Mouse (Mus musculus): ENCODE results near the gene Fat3.

Fat3 gene

DNA sequence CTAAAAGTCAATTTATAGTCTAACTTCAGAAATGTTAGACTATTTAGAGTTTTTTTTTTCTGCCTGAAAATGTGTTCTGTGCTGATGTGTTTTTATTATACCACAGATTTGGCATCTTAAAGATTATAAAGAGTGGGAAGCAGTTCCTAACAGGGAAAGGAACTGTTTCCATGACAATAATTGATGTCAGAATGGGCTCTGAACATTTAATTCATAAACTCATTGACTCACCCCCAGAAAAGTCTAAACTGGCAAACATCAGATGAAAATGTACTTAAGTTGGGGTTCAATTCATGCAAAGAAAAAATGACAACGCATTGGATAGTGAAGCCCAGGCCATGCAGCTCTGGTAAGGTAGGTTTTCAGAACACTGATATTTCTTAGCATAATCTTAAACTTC is 193.3 kb downstream of the Fat3 start:
- no peak for DNase-seq

DNA sequence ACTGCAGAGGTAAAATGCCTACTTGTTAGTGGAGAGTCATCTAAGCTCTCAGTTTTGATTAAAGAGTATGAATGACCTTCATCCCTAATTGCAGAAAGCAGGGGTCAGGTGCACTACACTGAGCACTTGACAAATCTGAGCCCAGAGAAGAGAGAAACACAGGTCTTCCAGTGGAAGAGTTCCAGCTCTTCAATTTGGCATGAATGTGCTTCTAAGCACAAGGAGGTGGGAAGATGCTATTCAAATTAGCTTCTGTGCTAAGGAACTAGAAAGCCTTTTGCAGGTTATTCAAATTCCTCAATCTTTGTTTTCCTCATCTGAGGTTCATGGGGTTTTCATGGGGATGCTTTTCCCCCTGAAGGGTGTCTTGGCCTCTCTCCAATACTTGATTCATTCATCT is 194.9 kb downstream of the Fat3 start:
- DNase-seq = no peak

DNA sequence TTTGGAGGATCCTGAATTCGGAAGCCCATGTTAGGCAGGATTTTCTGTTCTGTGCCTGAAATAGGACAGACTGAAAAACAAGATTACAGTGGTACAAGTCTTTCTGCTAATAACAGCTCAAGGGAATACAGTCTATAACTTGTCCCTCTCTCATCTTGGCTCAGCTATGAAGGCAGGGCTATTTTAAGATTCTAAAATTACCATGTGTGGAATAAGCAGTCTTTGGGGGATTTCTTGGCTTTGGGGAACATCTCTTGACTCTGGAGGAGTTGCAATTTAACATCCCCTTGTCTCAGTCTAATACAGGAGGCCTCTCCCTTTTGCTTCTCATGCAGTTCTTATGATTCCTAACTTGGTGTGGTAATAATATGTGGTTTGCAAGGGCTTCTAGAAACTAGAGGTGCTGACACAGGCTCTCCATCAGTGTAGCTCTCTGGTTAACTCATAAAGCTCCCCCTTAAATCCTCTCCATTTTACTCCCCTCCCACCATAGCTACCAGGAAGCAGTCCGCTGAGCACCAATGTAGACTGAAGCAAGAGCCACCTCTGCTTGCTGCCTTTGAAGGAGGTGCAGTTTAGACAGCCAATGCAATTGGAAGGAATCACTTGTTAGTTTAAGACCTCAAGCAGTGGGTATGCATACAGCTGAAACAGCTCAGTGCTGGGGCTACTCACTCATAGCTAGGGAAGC is 195.5 kb downstream of the Fat3 start:
- DNase-seq = no peak

DNA sequence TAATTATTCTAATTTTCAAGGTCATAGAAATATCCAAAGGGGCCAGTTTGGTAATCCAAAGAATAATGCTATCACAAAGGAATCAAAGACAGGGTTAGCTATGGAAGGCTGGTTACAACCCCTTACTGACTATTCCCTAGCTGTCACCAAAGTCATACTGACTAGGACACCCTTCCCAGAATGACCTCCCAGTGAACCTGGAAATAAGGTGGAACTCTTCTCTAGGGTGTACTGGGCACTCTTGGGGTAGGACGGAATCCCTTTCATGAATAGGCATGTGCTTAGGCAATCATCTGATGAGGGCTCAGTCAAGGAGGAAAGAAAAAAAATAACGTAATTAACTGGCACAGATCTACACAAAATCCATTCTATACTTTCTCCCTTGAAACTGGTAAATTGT is 196.1 kb downstream of the Fat3 start:
- DNase-seq = no peak

DNA sequence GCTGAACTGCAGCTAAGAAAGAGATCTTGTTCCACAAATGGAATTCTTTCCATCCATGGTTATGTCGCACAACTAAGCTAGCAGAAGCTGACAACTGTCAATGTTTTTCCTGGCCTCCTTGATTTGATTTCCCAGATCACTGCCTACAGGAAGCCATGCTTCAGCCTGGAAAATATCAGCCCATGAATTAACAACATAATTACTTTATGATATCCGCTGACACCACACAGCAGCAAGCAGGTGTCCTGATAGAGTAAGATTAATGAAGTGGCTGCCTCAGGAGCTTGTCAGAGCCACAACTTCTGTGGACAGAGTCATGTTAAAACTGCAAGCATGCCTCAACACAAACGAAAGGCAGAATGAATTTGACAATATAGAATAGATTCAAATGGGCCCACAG is 198.6 kb downstream of the Fat3 start:
- DNase-seq = no peak

DNA sequence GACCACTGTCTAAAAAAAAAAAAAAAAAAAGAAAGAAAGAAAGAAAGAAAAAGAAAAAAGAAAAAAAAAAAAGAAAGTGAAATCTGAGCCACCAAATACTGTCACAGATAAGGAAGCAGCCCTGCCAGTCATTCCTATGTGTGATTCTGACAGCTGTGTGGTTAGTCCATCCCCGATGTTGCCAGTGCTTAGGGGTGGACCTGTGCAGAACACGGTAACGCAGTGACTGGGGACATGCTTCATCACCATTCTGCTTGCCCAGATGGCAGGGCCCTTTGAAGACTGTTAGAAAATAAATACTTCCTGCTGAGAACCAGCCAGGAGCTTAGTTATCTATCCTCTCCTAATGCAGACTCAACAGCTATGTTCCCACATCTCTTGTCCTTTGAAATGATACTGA is 203.2 kb downstream of the Fat3 start:
- no peak for DNase-seq

DNA sequence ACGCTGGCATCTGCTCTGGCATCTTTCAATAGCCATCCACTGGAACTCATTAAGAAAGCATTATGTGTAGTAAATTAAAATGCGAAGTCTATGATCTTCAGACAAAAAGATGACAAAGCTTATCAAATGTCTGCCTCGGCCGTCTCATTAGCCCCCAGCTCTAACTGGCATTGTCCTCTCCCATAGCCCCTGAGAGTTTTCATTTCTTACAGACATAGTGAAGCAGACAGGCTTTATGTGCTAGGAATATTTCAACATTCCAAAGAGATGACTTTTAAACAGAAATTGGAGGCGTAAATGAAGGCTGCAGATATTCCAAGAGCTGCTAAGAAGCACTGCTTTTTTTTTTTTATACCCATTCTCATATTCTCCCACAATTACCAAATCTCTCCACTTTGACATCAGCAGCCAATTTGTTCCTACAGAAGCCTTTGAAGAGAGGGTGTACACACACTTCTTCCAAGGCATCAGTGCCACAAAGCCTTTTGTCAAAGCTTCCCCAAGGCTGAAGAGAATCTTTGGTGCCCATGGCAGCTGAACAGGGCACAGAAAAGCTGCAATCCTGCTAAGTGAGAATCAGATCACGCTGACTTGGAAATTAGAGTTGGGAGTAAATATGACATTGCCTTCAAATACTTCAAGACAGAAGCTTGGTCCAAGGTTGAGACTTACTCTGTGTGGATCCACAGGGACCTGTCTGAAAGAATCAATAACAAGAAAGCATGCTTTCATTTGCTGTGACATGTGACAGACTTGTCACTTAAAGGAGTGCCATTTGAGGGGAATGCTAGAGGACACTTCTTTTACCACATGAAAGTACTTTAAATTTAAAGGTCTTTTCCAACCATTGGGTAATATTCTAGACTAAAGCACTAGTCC is 206.9 kb downstream of the Fat3 start:
- no peak for DNase-seq

DNA sequence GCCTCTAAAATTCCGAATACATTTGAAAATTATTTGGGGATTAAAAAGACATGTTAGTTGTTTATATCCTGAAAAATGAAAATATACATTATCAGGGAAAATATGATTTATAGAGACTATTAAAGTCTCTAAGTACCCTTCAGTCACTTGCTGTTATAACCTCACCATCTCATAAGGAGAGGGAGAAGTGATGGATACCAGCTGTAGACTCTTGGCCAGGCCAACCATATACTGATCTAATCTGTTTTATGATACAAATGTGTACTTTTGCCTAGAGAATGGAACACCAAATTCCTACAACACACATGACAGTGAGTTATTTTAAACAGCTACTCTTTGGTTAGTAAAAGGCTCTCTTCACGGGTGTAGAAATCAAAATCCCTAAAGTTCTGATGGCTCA is 208.6 kb downstream of the Fat3 start:
- DNase-seq = no peak

DNA sequence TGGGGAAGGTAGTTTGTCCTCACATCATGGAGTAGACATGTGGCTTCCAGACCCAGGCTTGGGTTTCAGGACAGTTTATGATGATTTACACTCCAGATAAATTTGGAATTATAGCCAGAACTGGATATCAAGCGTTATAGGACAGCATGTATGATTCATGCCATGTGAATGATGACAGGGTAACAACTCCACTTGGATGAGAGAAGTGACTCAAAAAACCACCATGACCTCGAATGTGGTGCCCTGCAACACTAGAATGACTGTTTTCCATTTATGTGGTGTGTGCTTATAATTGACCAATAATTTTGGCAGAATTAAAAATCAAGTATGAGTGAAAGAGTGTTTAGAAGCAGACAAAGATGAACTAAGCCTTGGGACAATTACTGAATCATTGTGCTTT is 210.2 kb downstream of the Fat3 start:
- DNase-seq = no peak

DNA sequence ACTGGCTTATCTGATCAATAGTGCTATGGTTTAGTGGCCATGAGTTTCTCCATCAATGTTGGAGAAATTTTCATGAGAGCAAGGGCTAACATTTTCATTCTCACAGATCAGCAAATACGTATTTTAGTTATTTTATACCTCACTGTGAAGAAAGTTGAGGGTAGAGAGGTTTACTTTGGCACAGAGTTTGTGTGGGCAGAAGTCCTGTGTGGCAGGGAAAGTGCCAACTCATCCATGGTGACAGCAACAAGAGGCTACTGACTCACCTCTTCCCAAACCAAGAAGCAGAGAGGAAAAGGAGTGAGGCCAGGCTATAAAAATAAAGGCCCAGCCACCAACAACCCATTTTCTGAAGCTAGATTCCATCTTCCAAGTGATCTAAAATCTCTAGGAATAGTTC is 218.1 kb downstream of the Fat3 start:
- DNase-seq = no peak

DNA sequence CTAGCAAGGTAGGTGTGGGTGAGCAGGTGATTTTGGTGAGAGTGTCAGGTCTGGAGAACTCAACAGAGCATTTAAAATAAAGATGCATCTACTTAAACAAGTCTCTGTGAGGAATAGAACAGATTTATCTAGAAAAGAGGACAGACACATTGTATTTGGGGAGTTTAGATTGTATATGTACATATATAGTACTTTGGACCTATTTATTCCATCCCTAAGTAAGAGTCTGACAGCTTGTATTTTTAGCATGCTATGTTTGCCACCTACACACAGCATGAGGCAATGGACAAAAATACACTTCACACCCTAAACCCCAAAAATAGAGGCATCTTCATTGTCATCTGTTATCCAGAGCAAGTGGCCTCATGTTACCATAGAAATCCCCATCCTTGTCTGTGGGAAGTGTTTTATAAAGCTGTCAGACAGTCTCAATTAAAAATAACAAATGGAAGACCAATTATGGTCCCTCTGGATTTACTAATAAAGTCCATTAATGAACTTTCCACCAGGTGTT is 218.7 kb downstream of the Fat3 start:
- no peak for DNase-seq

DNA sequence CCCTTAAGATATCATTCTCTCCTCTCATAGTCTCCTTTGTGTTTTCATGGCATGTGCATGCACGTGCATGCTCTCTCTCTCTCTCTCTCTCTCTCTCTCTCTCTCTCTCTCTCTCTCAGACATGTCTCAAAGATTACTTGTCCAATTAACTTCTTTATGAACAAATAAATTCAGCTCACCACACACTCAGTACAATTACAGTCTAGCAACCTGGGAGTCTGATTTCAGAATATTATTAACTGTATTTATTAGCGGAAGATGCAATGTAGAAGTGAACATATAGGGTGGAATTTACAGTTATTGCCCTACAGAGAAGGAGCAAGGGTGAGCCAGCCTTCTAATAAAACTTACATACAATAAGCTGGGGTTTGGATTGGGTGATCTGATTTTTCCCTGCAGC is 225.5 kb downstream of the Fat3 start:
- no peak for DNase-seq

DNA sequence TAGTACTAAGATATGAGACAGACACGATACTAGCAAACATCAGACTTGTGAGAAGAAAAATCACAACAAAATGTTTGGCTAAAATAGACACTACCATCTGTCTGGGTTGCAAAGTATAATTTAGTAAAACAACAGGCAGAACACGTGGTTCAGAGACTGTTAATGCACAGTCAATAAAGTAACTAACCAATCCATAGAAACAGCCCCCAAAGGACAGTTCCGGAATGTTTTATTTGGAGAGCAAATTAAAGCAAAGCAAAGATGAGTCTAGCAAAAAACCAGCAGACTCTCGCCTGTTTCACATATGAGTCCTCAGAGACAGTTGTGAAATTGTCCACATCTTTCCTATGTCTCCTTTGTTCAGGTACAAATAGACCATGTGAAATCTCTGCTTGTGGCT is 227.0 kb downstream of the Fat3 start:
- DNase-seq = no peak

DNA sequence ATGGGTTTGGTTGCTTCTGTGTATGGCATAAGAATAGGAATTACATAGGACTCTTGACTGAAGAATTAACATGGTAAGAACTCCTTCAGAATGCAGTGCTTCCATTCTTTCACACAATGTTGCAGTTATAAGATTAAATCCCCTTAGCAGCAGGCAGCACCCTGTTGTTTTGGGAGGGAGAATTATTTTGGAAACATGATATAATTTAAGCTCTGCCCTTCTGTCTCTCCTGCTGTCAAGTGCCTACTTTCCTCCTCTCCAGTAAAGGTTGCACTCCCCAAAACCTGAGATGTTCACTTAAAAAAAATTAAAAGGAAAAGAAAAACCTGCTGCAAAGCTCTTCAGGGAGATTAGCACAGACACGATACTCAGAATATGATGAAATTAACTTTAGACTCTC is 228.3 kb downstream of the Fat3 start:
- DNase-seq = no peak

DNA sequence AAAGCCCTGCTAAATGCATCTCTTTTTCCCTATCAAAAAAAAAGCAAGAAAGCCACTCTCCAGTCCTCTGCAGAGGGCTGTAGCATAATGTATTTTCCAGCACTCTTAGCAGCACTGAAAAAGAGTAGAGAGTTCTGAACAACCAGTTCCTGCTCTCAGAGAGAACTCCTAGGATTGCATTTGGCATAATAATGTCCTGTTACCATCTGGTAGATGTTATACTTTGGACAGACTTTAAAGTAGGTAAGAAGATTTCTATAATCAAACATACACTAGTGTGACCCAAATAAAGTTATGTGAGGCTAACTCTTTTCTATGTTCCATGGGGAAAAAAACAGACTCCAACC is 230.3 kb downstream of the Fat3 start:
- DNase-seq = no peak

DNA sequence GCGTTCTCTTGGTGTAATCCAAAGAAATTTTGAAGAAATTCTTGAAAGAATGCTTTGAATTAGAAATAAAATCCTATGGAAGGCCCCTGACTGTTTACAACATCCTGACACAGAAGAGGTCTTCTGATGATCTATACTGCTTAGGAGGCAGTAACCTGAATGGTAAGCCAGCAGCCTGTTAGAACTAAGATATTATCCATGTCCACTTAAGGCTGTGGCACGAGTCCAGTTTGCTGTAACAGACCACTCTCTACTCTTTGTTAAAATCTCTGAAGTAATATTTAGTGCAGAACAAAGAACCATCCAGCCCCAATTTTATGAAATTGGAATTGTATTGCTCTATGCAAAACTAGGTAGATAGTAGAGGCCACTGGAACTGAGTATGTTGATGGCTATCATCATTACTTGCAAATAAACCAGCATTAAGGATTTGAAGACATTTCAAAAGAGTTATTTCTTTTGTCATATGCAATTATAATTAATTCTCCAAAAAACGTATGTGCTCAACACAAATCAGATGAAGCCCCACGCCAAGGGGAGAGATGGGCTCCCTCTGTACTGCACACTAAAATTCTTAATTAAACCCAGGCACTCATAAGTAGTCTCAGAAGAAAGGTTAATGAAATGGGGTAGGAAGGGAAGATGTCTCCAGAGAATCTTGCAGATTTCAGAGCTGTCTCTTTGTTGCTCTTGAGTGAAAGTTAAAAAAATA is 230.9 kb downstream of the Fat3 start:
- DNase-seq = no peak

DNA sequence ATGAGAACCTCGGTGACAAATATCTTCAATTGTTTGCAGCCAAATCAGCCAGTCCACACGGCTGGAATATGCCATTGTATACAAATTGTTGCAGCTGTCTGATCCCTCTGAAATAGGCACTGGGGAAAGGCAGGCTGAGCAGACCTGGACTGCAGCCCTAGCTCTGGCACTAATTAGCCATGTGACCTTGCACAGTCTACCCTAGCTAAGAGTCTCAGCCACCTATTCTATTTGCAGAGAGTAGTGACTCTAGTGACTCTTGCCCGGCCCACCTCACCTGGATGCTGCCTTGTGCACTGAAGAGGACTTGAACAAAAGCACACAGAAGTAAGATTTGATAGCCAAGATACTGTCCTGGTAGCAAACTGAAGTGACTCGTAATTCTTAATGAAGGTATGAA is 235.6 kb downstream of the Fat3 start:
- DNase-seq = no peak

DNA sequence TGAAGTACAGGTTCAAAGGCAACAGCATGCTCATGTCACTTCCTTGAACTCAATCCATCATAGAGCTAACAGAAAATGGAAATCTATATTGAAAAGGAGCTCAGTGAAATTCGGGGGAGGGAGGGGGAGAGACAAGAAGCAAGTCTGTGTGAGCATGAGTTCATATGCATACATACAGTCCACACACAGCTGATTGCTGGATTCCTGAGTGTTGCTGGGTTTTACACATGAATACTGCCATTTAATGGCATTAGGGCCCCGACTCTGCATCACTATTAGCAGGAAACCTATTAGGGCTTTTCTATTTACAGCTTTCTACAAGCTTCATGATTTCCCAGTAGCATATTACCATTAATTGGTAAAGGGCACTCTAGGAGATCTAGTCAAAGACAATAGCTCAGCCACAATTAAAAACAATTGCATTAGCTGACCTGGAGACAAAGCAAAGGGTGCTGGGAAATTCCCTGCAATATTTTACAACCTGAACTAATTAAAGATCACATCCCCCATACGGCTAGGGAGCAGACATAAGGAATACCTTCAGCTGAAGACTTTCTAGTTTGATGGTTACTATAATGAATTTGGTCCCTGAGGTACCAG is 243.7 kb downstream of the Fat3 start:
- DNase-seq = no peak

DNA sequence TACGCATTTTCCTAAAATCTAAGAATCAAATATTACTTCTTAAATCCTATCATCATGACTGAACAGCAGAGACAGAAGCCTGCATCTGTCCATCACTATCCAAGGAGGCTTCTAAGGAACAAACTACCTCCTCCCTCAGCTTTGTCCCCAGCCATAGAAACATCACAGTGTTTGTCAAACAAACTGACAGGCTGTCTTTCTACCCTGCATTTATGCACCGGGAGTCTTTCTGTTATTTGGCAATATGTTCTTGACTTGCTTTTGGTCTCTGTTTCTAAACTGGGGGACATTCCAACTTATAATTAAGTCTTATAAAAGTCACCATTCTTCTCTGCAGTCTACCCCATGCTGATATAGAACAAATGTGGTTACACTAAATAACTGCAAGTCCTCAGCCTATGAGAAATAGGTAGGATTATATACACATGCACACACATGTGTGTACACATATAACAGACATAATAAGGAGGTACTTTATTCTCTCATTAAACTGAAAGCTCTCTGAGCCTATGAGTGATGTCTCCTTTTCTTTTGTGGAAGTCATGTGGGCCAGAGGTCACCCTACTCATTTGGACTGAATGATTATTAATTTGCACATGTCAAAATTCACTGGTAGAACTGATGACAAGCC is 244.4 kb downstream of the Fat3 start:
- DNase-seq = no peak

DNA sequence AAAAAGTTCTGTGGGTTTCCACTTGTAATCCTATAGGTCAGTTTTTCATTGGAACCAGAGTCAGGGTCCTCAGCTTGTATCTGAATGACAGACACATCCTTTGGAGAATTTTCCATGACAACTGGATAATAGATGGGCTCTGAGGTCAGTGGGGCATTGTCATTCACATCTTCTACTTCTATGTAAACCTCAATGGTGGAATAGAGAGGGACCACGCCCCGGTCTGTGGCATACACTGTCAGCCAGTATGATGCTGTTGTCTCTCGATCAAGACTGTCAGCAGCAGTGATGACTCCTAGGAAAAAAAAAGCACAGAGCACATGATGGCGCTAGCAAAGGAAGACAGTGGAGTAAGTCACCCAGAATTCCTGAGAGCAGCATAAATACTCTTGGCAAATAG is 254.3 kb downstream of the Fat3 start:
- DNase-seq = no peak

DNA sequence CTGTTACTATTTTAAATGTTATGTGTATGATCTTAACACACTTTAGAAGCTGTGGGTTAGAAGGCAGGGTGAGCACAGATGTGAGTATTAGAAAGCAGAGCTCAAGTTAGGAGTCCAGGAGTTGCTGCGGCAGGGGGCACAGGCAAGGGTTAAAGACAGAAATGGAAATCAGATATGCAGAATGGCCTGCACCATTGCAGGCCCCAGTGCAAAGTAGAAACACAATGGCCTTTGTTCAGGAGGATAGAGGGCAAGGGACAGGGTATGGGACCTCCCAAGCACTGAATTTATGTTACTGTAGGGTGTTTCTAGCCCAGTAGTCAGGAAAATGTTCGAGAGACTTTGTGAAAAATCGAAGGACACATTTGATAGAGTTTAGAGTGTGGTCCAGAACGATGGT is 269.5 kb downstream of the Fat3 start:
- no peak for DNase-seq

DNA sequence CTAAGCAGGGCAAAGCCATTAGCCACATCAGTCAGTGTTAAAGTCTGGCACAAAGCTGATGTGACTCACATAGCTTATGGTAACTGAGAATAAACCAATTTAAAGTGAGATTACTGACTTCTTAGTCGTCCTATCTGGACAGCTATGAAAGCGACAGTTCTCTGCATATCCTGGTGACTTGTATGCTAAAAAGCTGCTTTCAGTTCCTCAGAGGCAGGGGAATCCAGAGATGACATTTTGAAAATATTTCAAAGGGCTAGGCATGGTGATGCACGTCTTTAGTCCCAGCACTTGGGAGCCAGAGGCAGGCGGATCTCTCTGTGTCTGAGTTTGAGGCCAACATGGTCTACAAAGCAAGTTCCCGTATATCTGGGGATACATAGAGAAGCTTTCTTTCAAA is 272.2 kb downstream of the Fat3 start:
- DNase-seq = no peak

DNA sequence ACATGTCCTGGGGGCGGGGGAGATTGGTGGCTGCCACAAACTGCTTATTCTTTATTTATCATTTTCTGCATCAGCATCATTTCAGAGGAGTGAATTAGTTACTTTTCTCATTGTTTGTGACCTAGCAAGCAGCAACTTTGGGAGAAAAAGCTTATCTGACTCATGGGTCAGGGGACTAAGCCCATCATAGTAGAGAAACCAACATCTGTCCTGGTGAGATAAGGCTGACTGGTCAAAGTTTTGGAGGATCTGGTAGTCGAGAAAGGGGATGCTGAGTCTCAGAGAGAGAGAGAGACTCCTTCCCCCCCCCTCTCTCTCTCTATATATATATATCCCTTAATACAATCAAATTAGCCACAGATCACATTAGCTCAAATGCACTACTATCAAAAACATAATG is 273.7 kb downstream of the Fat3 start:
- no peak for DNase-seq
